Mouse (Mus musculus) lung, adult 2 months (tissue): ENCODE measurements around the gene Timp2. TPM values are rescaled to one million over a fixed set of nuclear protein-coding genes. Genes with fewer than 3 reads are reported as not detected.
A peak's percentile ranks its signal among the peaks of the same experiment; 100 is the strongest.
"Not testable (repeated sequence)": the region's sequence is repeated elsewhere in the genome, so short reads cannot be mapped to it uniquely, and the experiment has no call there.

Source experiments
- DNase-seq: peaks from one replicate; pipeline ENCODE4 v3.0.0; 2022
- H3K4me1 ChIP-seq: fragments of 200-500 bp; 2 replicates; pipeline ENCODE4 v1.6.1; 2011; ENCODE audit warnings: low read length; ENCODE audit not compliant: control insufficient read depth, insufficient read depth
- H3K4me3 ChIP-seq: fragments of 200-500 bp; replicated peaks from 2 replicates; pipeline ENCODE3; 2011; ENCODE audit warnings: low read depth, mild to moderate bottlenecking, control low read depth, low read length; ENCODE audit errors: extremely low read depth
- CTCF ChIP-seq: fragments of 200-500 bp; IDR thresholded peaks from 2 replicates; pipeline ENCODE4 v1.5.1; 2011; ENCODE audit warnings: mild to moderate bottlenecking, low read length, control low read depth; ENCODE audit not compliant: insufficient read depth
- POLR2A ChIP-seq: fragments of 200-500 bp; IDR thresholded peaks from 2 replicates; pipeline ENCODE4 v1.6.1; 2011; ENCODE audit warnings: low read depth, mild to moderate bottlenecking, control low read depth, low read length, borderline replicate concordance; ENCODE audit errors: extremely low read depth
- WGBS: fragments of 180-500 bp; shearing (Covaris S2); methylation state at CpG from one replicate; pipeline ENCODE4 v1.1.7; 2018; 5-methylcytosine and 5-hydroxymethylcytosine counted together
- polyA plus RNA-seq: library from polyadenylated mRNA; depleted of rRNA; stranded (reverse); fragments of >200 nt; gene quantifications from 2 replicates; pipeline ENCODE4 v1.2.3, GENCODE M21; 2012

Gene Timp2
- polyA plus RNA-seq, 1 experiment, result 397 TPM

DNA sequence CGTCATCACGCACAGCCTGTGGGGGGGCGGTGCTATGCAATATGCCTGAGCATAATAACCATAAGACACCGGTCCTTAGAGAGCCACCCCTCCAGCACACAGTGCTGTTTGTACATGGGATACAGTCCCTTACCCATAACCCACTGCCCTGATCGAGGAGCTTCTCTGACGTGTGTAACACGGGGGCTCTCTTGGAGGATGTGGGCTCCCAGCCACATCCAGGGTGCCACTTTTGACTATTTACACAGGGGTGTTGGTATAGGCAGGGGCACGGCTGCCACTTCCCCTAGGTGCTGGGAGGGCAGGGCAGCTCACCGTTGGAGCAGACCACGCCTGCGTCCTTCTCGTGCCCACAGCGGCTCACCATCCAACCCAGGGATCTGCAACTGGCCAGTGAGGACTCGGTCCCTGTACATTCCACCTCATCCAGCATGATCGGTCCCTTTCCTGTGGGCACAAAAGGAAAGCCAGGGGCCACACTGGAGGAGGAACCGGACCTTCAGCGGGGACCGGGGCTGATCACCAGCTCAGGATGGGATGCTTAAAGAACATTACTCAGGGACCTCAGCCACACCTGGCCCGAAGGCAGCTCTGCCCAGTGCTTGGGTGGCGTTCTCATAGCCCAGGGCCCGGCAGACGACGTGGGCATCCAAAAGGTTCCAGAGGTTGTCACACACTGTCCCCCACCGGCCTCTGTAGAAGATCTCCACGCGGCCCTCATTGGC is 42.4 kb upstream of the Timp2 start:
- Histone ChIP-seq H3K4me1 (peaks cover 19% of the 10 kb centered on the region), H3K4me3 (no peak overlapping the region)
- TF ChIP-seq POLR2A, result no peak
- no peak for TF ChIP-seq CTCF
- WGBS, result 87% methylated on average over 26 of the region's 26 CpGs
- DNase-seq, result no peak

DNA sequence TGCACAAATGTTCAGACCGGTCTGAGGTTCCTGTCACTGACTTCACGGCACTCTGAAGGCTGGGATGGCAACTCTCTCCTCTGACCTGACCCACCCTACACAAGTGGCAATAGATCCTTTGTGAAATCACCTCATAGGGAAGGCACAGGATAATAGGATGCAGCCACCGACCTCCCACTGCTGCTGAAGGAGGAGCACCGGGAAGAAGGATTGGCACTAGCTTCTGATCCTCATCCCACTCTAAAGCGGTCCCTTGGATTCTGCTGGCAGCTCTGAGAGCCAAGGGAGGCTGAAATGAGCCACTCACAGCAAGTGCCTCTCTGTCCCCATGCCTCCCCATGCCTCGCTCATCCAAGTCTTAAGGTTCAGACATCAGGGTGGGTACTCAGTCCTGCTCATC is 39.0 kb upstream of the Timp2 start:
- H3K4me3 ChIP-seq, result no peak overlapping the region
- DNase-seq, result no peak
- WGBS, result 64% methylated on average over 6 of the region's 6 CpGs
- TF ChIP-seq CTCF, result no peak
- no peak for TF ChIP-seq POLR2A
- H3K4me1 ChIP-seq, result peaks cover 2% of the 10 kb centered on the region; the same call in 1 of the 2 replicates

DNA sequence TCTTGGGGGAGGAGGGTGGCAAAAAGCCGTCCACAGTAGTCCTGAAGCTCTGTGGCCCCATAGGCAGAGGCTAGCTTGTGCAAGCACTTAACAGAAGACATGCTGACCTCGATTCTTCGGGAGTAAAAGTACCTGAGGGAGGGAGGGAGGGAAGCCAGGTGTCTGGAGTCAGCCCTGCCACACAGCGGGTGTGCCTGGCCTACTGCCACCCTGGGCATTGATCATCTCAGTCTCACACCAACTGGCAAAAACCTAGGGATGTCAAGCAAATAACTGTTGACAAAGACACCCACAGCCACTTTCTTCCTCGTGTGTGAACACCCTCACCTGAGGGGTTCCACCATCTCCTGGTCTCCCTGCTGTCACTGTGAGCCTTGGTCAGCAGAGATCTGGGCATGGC is 38.5 kb upstream of the Timp2 start:
- DNase-seq, result no peak
- WGBS, result 66% methylated on average over 5 of the region's 5 CpGs
- Histone ChIP-seq H3K4me3 (no peak overlapping the region), H3K4me1 (no peaks in the 10 kb centered on the region)
- TF ChIP-seq CTCF, result no peak
- no peak for TF ChIP-seq POLR2A

DNA sequence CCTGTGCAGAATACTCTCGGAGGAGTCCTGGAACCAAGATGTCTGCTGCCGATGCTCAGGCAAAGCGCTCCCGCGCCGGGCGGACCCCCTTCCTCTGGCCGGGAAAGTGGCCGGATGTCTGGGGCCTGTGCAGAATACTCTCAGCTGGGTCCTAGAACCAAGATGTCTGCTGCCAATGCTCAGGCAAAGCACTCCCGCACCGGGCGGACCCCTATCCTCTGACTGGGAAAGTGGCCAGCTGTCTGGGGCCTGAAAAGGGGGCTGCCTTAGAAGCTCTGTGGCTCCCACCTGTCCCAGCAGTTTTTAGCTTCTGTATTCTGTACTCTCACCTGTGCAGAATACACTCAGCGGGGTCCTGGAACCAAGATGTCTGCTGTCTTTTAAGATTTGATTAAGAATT is 32.3 kb upstream of the Timp2 start:
- not testable (repeated sequence) for H3K4me1 ChIP-seq, H3K4me3 ChIP-seq, DNase-seq
- WGBS, result 92% methylated on average over 13 of the region's 13 CpGs

- peaks cover 2% of the 10 kb centered on the region; the same call in 1 of the 2 replicates for H3K4me1 ChIP-seq
- DNase-seq, result peak; percentile 86
- no peak overlapping the region for H3K4me3 ChIP-seq
- TF ChIP-seq POLR2A (no peak), CTCF (peak; percentile 87)
- 33% methylated on average over 11 of the region's 11 CpGs for WGBS
Observed at GRCm38 (mm10) chr11:118379251-118380009, 23.9 kb upstream of the Timp2 start.

- Histone ChIP-seq H3K4me3 (no peak overlapping the region), H3K4me1 (peaks cover 2% of the 10 kb centered on the region; the same call in 1 of the 2 replicates)
- 84% methylated on average over 6 of the region's 6 CpGs for WGBS
- no peak for DNase-seq
- no peak for TF ChIP-seq POLR2A
- no peak for TF ChIP-seq CTCF
Observed at GRCm38 (mm10) chr11:118378656-118379055, 23.1 kb upstream of the Timp2 start.

- not testable (repeated sequence) for H3K4me1 ChIP-seq, DNase-seq, H3K4me3 ChIP-seq
Observed at GRCm38 (mm10) chr11:118376323-118376722, 20.8 kb upstream of the Timp2 start.

- H3K4me3 ChIP-seq, result no peak overlapping the region
- peaks cover 2% of the 10 kb centered on the region; the same call in 1 of the 2 replicates for H3K4me1 ChIP-seq
- WGBS, result 64% methylated on average over 5 of the region's 5 CpGs
- no peak for DNase-seq
- no peak for TF ChIP-seq POLR2A
- no peak for TF ChIP-seq CTCF
Observed at GRCm38 (mm10) chr11:118375881-118376280, 20.3 kb upstream of the Timp2 start.

DNA sequence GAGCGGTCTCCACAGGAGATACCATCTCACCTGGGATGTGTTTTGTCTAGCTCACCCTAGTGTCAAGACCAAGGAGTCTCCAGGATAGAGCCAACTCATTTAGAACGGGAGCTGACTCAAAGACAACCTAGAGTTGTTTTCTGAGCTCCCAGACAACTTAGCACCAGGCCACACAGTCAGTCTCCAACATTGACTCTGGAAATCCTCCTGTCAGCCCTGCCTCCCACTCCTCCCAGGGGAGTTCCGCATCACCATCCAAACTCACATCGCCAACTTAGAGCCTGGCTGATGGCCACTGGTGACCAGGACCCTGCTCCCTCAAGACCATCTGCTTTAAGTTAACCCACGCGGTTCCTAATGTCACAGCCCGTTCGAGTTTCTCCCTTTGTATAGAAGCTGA is 19.9 kb upstream of the Timp2 start:
- peaks cover 2% of the 10 kb centered on the region; the same call in 1 of the 2 replicates for H3K4me1 ChIP-seq
- no peak for DNase-seq
- TF ChIP-seq POLR2A (no peak), CTCF (no peak)
- H3K4me3 ChIP-seq, result no peak overlapping the region
- WGBS, result 79% methylated on average over 8 of the region's 8 CpGs

GRCm38 (mm10) chr11:118375006-118375405 is 19.5 kb upstream of the Timp2 start:
- peaks cover 2% of the 10 kb centered on the region; the same call in 1 of the 2 replicates for H3K4me1 ChIP-seq
- no peak for TF ChIP-seq CTCF
- no peak for TF ChIP-seq POLR2A
- DNase-seq, result no peak
- no peak overlapping the region for H3K4me3 ChIP-seq

- no peak overlapping the region for H3K4me3 ChIP-seq
- 68% methylated on average over 5 of the region's 5 CpGs for WGBS
- TF ChIP-seq POLR2A, result no peak
- TF ChIP-seq CTCF, result no peak
- no peak for DNase-seq
- H3K4me1 ChIP-seq, result peaks cover 2% of the 10 kb centered on the region; the same call in 1 of the 2 replicates
Observed at GRCm38 (mm10) chr11:118374506-118374905, 19.0 kb upstream of the Timp2 start.
